Mouse (Mus musculus) neural tube, embryonic 15.5 days (tissue): ENCODE measurements around the gene Tulp4. TPM values are rescaled to one million over a fixed set of nuclear protein-coding genes. Genes with fewer than 3 reads are reported as not detected.
"Not testable (repeated sequence)": the region's sequence is repeated elsewhere in the genome, so short reads cannot be mapped to it uniquely, and the experiment has no call there.

ENCODE experiments used
- ATAC-seq: fragments of 200-750 bp; cut with Nextera tagmentation; 2 replicates; pipeline ENCODE4 v1.8.0; 2017; ENCODE audit warnings: mild to moderate bottlenecking, moderate TSS enrichment, moderate library complexity; ENCODE audit not compliant: low FRiP score
- H3K27ac ChIP-seq: fragments of 300-500 bp; sonication (generic); replicated peaks from 2 replicates; pipeline ENCODE4 v1.5.1; 2015; ENCODE audit warnings: mild to moderate bottlenecking, inconsistent platforms
- H3K27me3 ChIP-seq: fragments of 300-500 bp; sonication (generic); replicated peaks from 2 replicates; pipeline ENCODE4 v1.6.1; 2015; ENCODE audit warnings: inconsistent platforms
- H3K36me3 ChIP-seq: fragments of 300-500 bp; sonication (generic); 2 replicates; pipeline ENCODE4 v1.6.1; 2015; ENCODE audit warnings: inconsistent platforms
- H3K4me1 ChIP-seq: fragments of 300-500 bp; sonication (generic); 2 replicates; pipeline ENCODE4 v1.6.1; 2015; ENCODE audit warnings: inconsistent platforms
- H3K4me2 ChIP-seq: fragments of 300-500 bp; sonication (generic); 2 replicates; pipeline ENCODE4 v1.6.1; 2015; ENCODE audit warnings: inconsistent platforms, mild to moderate bottlenecking, moderate library complexity
- H3K4me3 ChIP-seq: fragments of 300-500 bp; sonication (generic); replicated peaks from 2 replicates; pipeline ENCODE4 v1.5.1; 2015; ENCODE audit warnings: mild to moderate bottlenecking, inconsistent platforms
- H3K9ac ChIP-seq: fragments of 300-500 bp; sonication (generic); replicated peaks from 2 replicates; pipeline ENCODE4 v1.6.1; 2015; ENCODE audit warnings: mild to moderate bottlenecking, inconsistent platforms
- H3K9me3 ChIP-seq: fragments of 300-500 bp; sonication (generic); replicated peaks from 2 replicates; pipeline ENCODE4 v1.6.1; 2016; ENCODE audit warnings: inconsistent platforms
- WGBS: fragments of 180-500 bp; shearing (Covaris S2); methylation state at CpG from one replicate; pipeline ENCODE4 v1.1.7; 2015; ENCODE audit warnings: mixed read lengths; 5-methylcytosine and 5-hydroxymethylcytosine counted together
- microRNA-seq: library from miRNA; unstranded; fragments of <30 nt; microRNA quantifications from one replicate; pipeline ENCODE4, GENCODE M21; 2017
- polyA plus RNA-seq: library from polyadenylated mRNA; unstranded; fragments of >200 nt; fragmentation: Nextera tagmentation; extraction: Ambion mirVana; gene quantifications from 2 replicates; pipeline ENCODE4 v1.2.1, GENCODE M21; 2015

Gene Tulp4
- polyA plus RNA-seq, 1 experiment from 2014 or later: 122 TPM

DNA sequence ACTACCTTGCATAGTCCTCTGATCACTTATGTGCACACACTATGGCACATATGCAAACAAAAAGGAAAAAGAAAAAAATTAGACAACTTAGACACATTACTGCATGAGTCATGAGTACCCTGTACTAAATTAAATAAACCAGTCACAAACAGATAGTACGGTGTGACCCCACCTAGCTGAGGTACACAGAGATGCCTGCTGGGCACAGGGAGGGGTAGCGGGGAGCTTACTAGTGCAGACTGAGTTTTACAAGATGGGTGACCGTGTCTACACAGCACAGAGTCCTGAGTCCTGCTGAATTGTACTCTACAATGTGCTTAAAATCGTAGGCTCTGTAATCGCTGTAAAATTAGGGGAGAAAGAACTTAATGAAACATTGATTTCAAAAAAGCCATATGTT is 179.9 kb downstream of the Tulp4 start:
- H3K4me1 ChIP-seq, H3K9me3 ChIP-seq, H3K27me3 ChIP-seq, H3K4me3 ChIP-seq, ATAC-seq, H3K36me3 ChIP-seq, H3K4me2 ChIP-seq, H3K9ac ChIP-seq, H3K27ac ChIP-seq: not testable (repeated sequence)
- 97% methylated on average over 5 of the region's 5 CpGs for WGBS

DNA sequence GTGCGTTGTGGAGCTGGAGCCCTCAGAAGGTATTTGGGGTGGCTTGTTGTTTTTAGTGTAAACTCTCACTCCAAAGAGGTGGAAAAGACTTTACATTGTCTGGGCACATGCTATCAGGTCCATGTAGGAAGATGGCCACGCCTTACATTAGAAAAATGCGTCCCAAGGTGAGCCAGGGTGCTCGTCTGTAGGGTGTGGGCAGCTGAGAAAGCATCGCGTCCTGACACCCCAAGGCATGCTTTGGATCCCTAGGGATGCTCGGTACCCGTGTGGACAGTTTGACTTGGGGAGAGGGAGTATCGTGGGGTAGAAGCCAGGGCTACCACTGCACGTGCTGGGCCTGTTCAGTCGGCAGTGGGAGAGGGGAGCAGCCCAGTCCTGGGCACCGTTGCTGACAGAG is 182.8 kb downstream of the Tulp4 start:
- ATAC-seq, H3K27me3 ChIP-seq: not testable (repeated sequence)
- 95% methylated on average over 11 of the region's 12 CpGs for WGBS

DNA sequence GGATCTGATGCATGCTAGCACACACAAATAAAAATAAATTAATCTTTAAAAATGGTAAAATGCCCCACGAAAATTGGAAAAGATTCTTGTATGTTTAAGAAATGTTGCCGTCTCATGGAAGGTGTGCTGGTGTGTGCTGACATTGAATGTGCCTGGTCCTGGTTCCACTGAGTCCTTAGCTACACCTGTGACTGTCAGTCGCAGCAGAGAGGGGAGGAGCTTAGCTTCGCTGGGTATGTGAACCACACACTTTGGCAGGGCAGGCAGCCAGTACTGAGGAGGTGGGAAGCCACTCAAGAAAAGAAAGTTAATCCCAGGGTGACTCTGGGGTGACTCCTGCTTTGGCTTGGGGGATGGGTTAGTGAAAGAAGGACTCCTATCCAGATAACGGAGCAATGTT is 187.6 kb downstream of the Tulp4 start:
- H3K27ac ChIP-seq, H3K9ac ChIP-seq, ATAC-seq, H3K4me2 ChIP-seq, H3K36me3 ChIP-seq, H3K4me3 ChIP-seq, H3K4me1 ChIP-seq, H3K9me3 ChIP-seq, H3K27me3 ChIP-seq: not testable (repeated sequence)
- no CpG with 5 or more reads among the region's 5 CpGs for WGBS

More for the DNA sequence above, 182.8 kb downstream of the Tulp4 start:
- not testable (repeated sequence) for H3K4me2 ChIP-seq, H3K27ac ChIP-seq, H3K4me3 ChIP-seq, H3K9ac ChIP-seq, H3K4me1 ChIP-seq, H3K36me3 ChIP-seq, H3K9me3 ChIP-seq

DNA sequence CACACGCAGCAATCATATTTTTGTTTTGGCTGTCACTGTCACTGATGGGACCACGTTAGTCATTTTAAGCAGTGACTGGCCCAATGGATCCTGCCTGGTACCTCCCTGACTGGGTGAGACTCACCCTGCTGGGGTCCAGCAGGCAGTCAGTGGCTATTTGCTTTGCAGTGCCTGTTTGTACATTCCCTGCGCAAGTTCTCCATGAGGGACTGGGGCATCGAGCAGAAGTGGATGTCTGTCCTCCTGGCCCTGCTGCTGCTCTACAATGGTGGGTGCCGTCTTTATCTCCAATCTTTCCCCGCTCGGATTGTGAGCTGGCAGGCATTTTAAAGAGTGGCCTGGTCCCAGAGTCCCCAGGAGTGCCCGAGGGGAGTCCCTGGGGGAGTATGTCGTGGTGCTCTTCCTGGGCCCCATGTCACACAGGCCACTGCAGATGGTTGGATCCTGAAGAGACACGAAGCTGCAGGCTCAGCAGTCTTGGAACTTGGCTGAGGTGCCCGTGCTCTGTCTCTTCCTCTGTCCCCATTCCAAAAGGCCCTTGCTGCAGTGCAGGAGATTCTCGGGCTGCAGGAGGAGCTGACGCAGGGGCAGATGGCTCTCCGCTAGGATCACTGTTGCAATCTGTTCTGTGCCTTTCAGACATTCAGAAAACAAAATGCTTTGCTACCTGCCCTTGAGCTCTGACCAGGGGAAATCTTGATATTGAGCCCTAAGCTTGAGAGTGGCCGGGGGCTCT is 191.0 kb downstream of the Tulp4 start:
- ATAC-seq, H3K4me2 ChIP-seq, H3K27ac ChIP-seq, H3K9ac ChIP-seq, H3K9me3 ChIP-seq, H3K4me3 ChIP-seq, H3K27me3 ChIP-seq, H3K4me1 ChIP-seq, H3K36me3 ChIP-seq: not testable (repeated sequence)
- 87% methylated on average over 9 of the region's 15 CpGs for WGBS

GRCm38 (mm10) chr17:6300190-6300863 is 194.1 kb downstream of the Tulp4 start:
- ATAC-seq: not testable (repeated sequence)
- 78% methylated on average over 7 of the region's 12 CpGs for WGBS

More at GRCm38 (mm10) chr17:6300190-6300863, 194.1 kb downstream of the Tulp4 start:
- not testable (repeated sequence) for H3K9me3 ChIP-seq, H3K9ac ChIP-seq, H3K27me3 ChIP-seq, H3K4me1 ChIP-seq, H3K4me2 ChIP-seq, H3K36me3 ChIP-seq, H3K4me3 ChIP-seq, H3K27ac ChIP-seq

Small RNA genes within 50 kb of the gene (microRNA-seq; reads per million reads assigned to microRNA genes)
- gene Gm22774: not detected

Other genes with a start within 250 kb of the Tulp4 start
- 1.5 and 2.7 TPM in 2 replicates for gene Synj2, start 165.2 kb upstream of the Tulp4 start, polyA plus RNA-seq
- 12.3 and 13.1 TPM in 2 replicates for gene Serac1, start 26.7 kb upstream of the Tulp4 start, polyA plus RNA-seq
- 220 TPM in 2 replicates for gene Gtf2h5, start 26.7 kb upstream of the Tulp4 start, polyA plus RNA-seq
- 48.3 and 53.6 TPM in 2 replicates for gene Tmem181a, start 150.4 kb downstream of the Tulp4 start, polyA plus RNA-seq
- 47.5 and 54.2 TPM in 2 replicates for gene Dynlt1a, start 211.1 kb downstream of the Tulp4 start, polyA plus RNA-seq